Mouse (Mus musculus) left cerebral cortex, adult 2 months (tissue): ENCODE measurements at regions not wholly inside any gene's neighbourhood (a gene's known extent, or its start where the extent isn't known, plus 50 kb on each side); places are given as distances from the start of the nearest gene placed in this dataset.

Experiments
- DNase-seq, 2 experiments: peaks; one replicate each; pipeline ENCODE4 v3.0.0; 2021 to 2022; ENCODE audit warnings: low spot score in 2 of 2, mixed read lengths in 1 of 2; ENCODE audit errors: extremely low spot score in 1 of 2
- H3K27ac ChIP-seq: fragments of 200-600 bp; 2 replicates; pipeline ENCODE4 v1.8.1; 2022
- H3K4me3 ChIP-seq: fragments of 200-600 bp; 2 replicates; pipeline ENCODE4 v1.8.1; 2022
- CTCF ChIP-seq: fragments of 200-600 bp; IDR thresholded peaks from 2 replicates; pipeline ENCODE4 v1.8.1; 2022; ENCODE audit warnings: antibody characterized with exemption, mild to moderate bottlenecking, moderate library complexity
- intact Hi-C: fragments of 180-260 bp; cut with DNase I; formaldehyde crosslinking; loops from one replicate; pipeline ENCODE4 v1.15.1; 2025

DNA sequence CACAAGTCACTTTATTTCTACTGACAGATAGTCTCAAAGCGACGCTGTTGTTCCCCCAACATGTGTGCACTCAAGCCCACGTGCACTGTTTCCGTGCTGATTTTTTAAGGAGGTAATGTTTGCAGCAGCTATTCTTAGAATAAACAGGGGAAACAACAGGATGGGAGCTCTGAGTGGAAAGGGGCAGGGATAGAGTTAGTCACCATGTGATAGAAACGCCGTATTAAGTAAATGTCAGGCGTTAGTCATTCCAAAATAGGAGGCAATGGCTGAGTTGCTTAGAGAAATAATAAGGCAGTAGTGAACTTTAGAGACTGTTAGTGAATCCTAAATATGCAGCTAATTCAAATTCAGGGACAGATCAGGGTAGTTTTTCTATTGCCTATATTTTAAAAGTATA, 111.4 kb downstream of the Alg10b start:
- intact Hi-C loops: no loop called here
- no peak for TF ChIP-seq CTCF
- peak in 1 of 2 experiments; percentile 13 for DNase-seq
- Histone ChIP-seq H3K4me3 (no peak overlapping the region), H3K27ac (no peak overlapping the region)

DNA sequence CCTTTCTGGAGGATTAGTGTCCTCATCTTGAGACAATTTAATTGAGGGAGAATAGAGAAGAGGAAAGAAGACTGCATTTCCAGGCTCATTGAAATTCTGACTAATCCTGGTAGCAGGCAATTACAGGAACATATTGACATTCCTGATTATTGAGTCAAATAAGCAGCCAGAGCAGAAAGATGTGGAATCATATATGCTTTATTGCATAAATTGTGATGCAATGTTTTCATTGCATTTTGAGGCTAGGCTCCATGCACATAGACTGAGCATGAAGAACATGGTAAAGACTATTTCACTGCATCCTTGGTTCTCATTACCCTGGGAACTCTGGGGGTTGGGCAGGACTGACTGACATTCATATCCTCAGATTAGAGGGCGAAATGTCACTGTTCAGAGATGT, 116.0 kb downstream of the Alg10b start:
- Histone ChIP-seq H3K27ac (no peak overlapping the region), H3K4me3 (no peak overlapping the region)
- DNase-seq: no peak
- TF ChIP-seq CTCF: no peak
- intact Hi-C loops: no loop called here

DNA sequence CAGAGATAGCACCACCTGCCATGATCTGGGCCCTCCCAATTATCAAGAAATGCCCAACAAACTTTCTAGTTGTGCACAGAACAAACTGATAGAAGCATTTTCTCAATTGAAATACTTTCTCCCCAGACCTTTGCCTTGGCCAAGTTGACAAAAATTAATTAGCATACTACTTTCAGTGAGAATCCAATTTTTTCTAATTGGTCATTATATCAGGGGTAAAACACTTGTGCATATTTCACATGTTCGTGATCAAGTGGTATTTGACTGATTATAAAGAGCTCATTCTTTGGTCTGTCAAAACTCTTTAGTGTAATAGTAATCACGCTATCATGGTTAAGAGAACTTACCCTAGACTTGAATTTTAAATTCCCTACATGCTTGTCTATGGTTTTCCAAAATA, 117.2 kb downstream of the Alg10b start:
- H3K27ac ChIP-seq: no peak overlapping the region
- intact Hi-C loops: no loop called here
- TF ChIP-seq CTCF: no peak
- DNase-seq: no peak
- H3K4me3 ChIP-seq: no peak overlapping the region

DNA sequence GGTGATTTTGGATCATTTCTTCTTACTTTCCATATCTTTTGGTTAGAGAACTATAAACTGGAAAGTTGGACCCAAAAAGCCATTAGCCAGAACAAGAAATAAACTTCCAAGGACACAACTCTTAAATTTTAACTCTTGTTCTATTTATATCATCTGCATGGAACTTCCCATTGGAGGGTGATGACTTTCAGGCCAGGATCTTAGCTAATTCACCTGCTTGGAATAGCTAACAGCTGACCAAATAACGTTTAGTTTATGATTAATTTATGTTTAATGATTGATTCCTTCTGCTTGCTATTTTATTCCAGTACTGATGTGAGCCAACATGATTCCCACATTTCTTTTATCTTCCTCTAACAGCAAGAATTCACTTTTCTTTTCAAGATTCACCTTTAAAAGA, 119.7 kb downstream of the Alg10b start:
- intact Hi-C loops: no loop called here
- no peak for DNase-seq
- no peak overlapping the region for H3K4me3 ChIP-seq
- H3K27ac ChIP-seq: no peak overlapping the region
- TF ChIP-seq CTCF: no peak

DNA sequence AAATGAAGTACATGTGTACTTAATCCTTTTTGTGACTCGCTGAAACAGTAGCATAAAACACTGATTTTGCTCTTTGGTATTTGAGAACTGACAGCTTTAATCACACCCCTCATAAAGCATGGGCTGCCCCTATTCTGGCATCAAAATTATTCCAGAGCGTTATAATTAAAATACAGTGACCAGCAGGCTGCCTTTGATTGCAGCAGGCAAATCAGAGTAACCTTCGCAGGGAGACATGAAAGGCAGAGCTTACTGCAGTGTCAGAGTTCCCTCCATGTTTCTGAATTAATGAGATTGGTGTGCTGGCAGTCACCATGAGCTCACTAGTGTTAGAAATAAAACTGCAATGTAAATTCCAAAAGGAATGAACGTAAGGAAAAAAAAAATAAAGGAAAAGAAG, 120.8 kb downstream of the Alg10b start:
- H3K4me3 ChIP-seq: no peak overlapping the region
- TF ChIP-seq CTCF: no peak
- no peak overlapping the region for H3K27ac ChIP-seq
- intact Hi-C loops: no loop called here
- no peak for DNase-seq

DNA sequence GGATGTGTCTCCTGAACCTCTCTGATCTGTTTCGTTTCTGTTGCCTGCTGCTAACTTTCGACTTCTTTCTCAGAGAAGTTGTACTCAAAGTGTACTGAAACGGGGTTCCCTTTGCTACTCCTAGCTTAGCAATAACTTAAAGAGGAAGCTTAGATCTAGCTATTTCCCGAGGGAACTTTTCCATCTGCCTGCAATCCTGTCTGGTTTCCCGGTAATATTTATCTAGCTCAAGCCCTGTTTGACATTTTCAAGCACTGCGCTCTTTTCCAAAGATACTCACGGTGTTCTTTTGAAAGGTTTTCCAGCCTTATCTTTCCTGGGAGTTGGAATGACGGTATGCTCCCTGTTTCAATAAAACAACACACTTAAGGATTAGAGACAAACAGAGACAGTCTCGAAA, 122.1 kb downstream of the Alg10b start:
- no peak overlapping the region for H3K4me3 ChIP-seq
- H3K27ac ChIP-seq: no peak overlapping the region
- DNase-seq: no peak
- no peak for TF ChIP-seq CTCF
- intact Hi-C loops: no loop called here

DNA sequence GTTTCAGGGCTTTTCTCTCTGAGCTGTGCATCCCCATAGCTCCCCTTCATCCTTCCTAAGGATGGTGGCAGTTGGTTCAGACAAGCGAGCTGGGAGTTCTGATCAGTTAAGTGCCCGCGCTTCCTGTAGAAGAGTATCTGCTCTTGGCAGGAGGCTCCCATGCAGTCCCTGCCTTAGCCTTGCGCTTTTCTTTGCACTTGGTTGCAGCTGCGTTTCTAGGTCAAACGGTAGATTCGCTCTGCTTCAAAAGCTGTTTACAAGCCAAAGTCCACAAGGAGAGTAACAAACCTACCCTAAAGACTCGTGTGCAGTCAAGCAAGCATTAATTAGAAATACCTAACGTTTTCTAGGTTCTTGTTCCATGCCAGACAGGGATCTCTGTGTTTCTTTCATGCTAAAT, 122.6 kb downstream of the Alg10b start:
- intact Hi-C loops: no loop called here
- no peak for DNase-seq

DNA sequence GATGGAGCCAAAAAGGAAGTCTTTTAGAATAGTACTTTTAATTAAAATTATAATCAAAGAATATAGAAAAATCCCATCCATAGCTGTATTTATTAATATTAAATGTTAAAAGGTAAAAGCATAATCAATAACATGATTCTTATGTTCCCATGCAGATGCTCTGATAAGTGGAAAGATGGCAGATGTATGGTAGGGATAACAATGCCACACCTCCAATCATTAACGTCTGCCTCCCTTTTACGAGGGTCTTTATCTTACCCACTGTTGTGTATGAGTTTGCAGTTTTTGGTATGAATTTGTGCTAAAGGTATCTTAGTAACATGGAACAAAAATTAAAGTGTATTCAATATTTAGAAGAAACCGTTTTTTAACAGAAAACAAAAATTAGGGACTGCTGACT, 127.8 kb downstream of the Alg10b start:
- intact Hi-C loops: no loop called here
- Histone ChIP-seq H3K4me3 (no peak overlapping the region), H3K27ac (no peak overlapping the region)
- no peak for DNase-seq
- no peak for TF ChIP-seq CTCF

More for the DNA sequence above, 122.6 kb downstream of the Alg10b start:
- H3K4me3 ChIP-seq: no peak overlapping the region
- H3K27ac ChIP-seq: no peak overlapping the region
- no peak for TF ChIP-seq CTCF

DNA sequence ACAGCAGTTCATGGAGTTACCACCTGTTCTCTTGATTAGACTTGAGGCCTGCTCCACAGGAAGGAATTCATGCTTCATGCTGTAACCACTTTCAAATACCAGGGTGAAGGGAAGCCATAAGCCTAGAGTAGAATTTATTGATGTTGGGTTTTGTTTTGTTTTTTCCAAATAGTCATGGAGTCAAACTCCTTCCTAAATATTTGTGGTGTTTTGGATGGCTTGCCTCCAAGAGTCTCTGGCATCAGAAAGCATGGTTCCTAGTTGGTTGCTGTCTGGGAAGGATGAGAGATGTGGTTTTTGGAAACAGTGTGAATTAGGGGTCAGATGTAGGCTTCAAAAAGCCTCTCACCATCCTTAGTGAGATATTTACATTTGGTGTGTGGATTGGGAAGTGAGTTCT, 141.5 kb downstream of the Alg10b start:
- TF ChIP-seq CTCF: no peak
- no peak for DNase-seq
- intact Hi-C loops: no loop called here
- Histone ChIP-seq H3K4me3 (no peak overlapping the region), H3K27ac (no peak overlapping the region)

DNA sequence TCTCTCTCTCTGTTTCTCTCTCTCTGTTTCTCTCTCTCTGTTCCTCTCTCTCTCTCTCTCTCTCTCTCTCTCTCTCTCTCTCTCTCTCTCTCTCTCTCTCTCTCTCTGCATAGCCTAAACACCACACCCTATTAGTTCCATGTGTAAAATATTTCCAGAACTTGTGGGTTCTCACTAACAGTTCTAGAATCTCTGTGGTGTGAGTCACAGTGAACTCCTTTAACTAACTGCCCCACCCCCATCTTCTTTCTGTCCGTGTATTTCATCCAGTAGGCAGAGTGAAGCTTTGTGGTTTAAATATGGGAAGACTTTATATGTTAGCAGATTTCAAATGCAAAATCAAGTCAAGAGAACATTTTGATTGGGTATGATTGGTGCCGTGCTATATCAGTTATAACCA, 153.8 kb downstream of the Alg10b start:
- intact Hi-C loops: no loop called here
- no peak overlapping the region for H3K4me3 ChIP-seq
- no peak for DNase-seq
- H3K27ac ChIP-seq: no peak overlapping the region
- no peak for TF ChIP-seq CTCF

DNA sequence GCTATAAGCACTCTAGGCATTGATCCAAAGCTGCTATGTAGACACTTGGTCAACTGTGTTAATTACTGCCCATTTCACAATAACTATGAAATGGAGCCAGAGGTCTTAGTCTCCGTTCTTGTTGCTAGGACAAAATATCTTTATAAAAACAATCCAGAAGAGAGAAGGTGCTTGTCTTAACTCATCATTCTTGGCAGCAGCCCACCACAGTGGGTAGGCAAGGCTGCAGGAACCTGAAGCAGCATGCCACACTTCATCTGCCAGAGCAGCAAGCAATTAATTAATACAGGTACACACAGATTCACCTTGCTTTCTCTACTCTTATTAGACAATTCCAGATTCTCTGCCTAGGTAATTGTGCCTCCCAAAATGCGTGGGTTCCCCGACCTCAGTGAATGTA, 172.8 kb downstream of the Alg10b start:
- H3K4me3 ChIP-seq: no peak overlapping the region
- DNase-seq: no peak
- no peak for TF ChIP-seq CTCF
- intact Hi-C loops: no loop called here
- H3K27ac ChIP-seq: no peak overlapping the region

DNA sequence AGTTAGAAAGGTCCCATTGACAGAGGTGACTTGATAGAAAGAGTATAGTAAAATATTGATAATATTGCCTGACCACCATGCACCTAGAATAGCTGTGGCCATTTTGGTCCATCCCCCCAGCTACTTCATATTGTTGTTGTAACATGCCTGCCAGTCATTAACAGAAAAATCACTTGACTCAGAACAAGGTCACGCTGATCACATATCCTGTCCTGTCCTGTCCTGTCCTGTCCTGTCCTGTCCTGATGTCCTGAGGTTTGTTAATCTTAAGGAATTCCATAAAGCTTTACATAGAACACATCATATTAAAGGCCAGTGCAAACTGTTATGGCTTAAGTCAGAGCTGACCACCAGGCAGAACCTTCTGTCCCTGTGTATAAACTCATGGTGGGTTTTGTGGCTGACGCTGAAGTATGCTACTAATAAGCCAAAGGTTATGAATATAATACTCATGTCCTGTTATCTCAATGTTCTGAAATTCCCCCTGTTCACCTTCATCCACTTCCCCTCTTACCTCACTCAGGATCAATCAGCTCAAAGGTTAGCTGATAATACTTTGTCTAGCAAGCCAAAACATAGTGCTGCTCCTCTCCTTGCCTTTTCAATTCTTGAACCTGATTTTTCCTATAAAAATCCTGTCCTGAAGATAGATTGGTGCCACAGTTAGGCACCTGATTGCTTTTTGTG, 173.7 kb downstream of the Alg10b start:
- H3K4me3 ChIP-seq: no peak overlapping the region
- no peak for TF ChIP-seq CTCF
- intact Hi-C loops: no loop called here
- DNase-seq: no peak
- no peak overlapping the region for H3K27ac ChIP-seq
